Mouse (Mus musculus) T-helper 17 cell (primary cell): ENCODE measurements around the gene Ncor2.

Experiments
- in situ Hi-C, 2 experiments: fragments of 300-600 bp; cut with MboI, MseI; formaldehyde crosslinking; loops; 1 replicate in 1 of 2; 2 replicates in 1 of 2; pipeline ENCODE4 v1.15.1; 2025; ENCODE audit warnings: high pct_unique_total_duplicates in 2 of 2

Gene Ncor2

DNA sequence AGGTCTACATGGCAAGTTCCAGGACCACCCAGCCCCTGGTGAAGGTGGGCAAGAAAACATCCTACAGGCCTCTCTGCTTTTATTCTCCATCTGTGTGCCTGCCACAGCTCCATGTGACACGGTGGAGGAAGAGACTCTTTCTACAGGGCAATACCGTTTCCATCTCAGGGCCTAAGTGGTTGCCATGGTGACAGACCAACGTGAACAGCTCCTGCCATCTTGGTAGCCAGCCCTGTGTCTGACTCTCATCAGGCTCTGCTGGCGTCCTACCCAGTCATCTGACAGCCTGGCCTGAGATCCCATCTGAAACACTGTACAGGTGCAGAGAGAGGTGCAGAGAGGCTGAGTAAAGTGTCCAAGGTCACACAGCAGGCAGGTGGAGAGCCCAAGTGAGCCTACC, 45.4 kb downstream of the Ncor2 start:
- in situ Hi-C loops, result loop anchor here in 1 of 2 experiments (10.0 kb wide), 1 partner anchor 489 kb away; no protein-coding TSS in a partner anchor

DNA sequence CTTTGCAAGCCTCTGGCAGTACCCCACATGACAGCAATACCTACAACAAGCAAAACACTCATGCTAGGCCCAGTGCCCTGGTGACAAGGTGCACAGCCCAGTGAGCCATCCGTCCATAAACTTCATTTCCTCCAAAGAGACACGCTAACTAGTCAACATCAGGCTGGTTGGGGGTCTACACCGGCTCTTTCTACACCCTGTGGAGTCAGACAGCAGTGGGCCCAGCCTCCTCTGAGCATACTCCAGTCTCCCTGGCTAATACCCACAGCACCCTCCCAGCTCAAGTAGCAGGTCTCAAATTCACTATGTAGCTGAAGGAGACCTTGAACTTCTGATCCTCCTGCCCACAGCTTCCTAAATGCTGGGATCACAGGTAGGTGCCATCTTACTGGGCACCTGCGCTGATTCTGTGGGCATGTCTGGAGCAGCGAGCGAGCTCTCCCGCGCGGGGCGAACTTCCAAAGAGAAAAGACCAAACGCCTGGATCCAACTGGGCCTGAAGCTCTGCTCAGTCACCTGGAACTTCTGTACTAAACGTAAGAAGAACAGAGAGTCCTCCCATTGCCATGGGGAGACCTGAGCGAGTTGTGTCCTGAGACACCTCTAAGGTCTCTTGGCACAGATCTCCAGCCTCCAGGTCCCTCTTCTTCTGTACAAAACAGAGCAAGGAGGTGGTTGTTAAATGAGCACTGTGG, 46.3 kb downstream of the Ncor2 start:
- in situ Hi-C loops, result loop anchor here in 1 of 2 experiments (10.0 kb wide), 1 partner anchor 488 kb away; no protein-coding TSS in a partner anchor

DNA sequence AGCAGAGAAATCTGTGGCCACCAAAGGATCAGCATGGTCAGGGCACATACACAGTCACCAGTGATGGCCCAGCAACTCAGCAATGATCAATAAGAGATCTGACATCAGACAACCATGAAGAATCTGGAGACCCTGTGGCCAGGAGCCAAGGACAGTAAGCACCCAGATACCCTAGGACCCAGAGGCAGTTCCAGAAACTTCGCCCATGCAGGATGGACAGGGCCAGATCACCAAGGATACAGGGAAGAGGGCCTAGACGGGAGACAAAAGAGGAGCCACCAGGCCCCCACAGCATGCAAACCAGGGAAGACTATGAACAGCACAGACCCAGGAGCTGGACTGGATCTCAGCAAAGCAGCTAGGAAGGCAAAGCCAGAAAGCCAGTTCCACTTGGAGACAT, 47.0 kb downstream of the Ncor2 start:
- in situ Hi-C loops, result loop anchor here in 1 of 2 experiments (10.0 kb wide), 1 partner anchor 487 kb away; no protein-coding TSS in a partner anchor

DNA sequence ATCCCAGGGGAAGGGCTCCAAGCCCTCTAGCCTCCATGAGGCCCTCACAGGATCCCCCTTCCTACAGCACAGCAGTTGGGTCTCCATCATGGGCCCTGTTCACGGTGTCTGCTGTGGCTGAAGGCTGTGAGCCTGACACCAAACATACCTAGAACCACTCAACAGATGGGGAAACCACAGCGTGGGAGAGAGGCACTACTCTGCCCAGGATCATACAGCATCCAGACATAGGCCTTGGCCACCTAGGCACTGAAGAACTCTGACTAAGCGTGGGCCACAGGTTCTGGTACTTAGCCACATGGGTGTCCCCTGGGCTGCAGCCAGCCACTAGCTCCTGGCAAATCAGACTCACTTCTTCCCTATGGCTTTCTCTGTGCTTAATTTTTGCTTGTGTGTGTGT, 48.6 kb downstream of the Ncor2 start:
- in situ Hi-C loops, result loop anchor here in 1 of 2 experiments (10.0 kb wide), 1 partner anchor 486 kb away; no protein-coding TSS in a partner anchor

DNA sequence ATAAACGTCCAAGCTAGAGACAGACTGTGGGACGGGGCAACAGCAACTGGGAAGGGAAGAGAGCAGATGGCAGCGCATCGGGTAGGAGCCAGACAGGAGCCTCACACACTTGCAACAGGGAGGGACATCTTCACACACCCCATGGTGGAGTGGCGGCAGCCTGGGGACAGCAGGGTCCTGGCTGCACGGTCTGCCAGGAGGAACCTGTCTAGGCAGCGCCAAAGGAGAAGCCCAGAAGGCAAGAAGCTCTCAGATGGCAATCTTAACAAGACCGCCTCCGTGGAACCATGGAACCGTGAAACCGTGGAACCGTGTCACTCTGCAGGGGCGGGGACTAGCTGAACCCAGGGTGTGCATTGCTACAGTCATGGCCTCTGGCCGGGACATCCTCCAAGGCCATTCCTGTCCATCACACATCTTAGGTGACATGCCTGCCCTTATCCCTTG, 50.1 kb downstream of the Ncor2 start:
- in situ Hi-C loops, result no loop called here

DNA sequence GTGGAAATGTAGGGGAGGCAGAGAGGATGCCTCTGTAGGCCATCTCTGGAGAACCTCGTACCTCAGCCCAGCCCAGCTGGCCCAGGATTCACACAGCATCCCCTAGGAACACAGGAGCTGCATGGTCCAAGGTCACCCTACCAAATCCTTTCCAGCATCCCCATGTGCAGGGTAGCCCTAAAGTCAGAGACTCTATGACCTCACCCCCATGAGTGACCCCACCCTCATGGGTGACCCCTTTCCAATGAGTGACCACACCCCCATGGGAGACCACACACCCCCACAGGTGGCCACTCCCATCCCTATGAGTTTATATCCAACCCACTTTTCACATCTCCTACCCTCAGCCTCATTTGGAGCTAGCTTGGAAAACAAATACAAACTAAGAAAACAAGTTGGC, 51.1 kb downstream of the Ncor2 start:
- in situ Hi-C loops, result no loop called here

DNA sequence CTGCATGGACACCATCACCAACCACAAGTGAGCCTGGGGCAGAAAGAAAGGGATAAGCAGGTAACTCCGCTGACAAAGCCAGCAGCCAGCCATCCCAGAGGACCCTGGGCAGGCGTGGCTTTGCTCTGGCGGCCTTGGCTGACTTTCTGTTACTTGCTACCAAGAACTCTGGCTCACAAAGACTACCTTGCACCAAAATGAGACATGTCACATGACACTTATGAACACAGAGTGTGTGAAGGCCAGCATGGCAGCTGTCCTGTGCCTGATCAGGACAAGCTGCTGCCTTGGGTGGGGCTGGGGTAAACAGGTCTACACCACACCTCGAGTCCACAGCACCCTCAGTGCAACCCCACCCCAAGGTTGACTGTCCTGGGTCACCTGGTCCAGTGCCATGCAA, 51.6 kb downstream of the Ncor2 start:
- in situ Hi-C loops, result no loop called here

DNA sequence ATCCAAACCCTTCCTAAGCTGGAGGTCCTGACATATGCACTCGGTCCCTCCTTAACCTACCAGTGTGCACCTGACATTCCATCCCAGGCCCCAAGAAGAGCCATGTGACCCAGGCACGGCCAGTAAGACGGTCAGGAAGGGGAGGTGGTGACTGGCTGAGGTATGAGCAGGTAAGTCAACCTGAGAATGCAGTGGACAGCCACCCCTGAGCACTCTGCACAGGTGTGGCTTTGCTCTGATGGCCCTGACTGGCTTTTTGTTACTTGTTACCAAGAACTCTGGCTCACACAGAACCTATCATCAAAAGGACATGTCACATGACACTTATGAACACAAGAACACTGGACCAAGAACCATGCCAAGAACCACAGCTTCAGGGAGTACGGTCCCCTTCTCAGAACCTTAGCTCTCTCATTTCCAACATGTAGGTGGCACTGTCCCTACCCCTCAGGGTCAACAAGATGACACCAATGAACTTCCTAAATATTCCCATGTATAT, 53.0 kb downstream of the Ncor2 start:
- in situ Hi-C loops, result no loop called here

DNA sequence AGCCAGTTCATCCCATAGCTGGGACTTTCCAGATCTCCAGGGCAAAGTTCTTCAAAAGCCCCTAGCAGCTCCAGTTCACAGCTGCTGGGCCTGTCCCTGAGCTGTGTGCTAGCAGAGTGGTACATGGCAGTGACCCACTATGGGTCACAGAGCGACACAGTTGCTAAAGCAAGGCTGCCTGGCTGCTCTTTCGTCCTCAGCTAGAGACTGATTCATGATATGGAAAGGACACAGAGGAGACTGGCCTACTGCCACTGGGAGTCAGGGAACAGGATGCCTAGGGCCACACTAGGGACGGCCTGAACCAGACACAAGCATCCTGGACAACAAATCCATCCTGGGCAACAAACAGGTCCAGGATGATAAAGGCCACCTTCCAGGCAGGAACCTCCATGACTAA, 53.8 kb downstream of the Ncor2 start:
- in situ Hi-C loops, result no loop called here

DNA sequence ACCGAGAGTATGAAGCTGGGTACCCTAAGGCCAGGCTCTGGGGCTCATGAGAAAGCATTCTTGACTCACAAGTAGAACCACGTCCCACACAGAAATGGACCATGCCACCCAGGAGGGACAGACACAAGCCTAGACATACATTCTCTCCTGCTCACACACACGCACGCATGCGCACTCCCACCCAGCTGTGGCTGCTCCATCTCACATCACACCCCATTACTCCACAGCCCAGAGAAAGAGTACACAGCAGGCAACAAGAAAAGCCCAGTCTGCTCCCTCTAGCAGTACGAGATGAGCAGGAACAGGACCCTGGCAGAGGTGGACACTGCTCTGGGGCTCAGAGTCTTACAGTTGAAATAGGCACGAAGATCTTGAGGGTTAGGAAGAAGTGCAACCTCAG, 55.0 kb downstream of the Ncor2 start:
- in situ Hi-C loops, result no loop called here

DNA sequence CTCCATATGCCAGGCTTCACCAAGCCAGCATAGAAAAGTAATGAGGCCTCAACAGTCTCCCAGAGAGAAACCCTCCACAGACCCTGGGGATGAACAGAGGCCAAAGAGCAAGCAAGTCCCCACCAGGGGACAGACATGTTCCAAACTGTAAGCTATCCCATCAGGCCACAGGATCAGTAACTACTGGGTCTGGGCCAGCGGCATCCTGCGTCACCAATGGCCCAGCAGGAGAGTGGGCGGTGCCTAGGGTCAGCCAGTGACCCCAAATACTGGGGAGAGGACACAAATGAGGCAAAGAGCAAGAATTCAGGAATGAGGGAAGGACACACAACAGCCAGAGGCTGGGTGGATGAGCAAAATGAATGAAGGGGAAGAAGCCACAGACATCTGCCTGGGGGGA, 55.8 kb downstream of the Ncor2 start:
- in situ Hi-C loops, result no loop called here

DNA sequence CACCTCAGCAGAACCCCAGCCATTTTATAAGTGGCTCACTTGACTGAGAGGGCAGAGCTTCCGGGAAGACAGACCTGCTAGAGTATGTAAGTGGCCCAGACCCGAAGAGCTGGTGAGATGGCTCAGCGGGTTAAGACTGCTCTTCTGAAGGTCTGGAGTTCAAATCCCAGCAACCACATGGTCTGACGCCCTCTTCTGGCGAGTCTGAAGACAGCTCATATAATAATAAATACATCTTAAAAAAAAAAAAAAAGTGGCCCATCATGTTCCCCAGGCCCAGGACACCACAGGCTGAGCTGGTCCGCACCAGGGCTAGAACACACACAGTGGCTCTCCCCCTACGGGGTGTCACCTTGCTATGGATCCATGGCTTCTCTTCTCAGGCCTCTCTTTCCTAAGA, 56.5 kb downstream of the Ncor2 start:
- in situ Hi-C loops, result no loop called here

DNA sequence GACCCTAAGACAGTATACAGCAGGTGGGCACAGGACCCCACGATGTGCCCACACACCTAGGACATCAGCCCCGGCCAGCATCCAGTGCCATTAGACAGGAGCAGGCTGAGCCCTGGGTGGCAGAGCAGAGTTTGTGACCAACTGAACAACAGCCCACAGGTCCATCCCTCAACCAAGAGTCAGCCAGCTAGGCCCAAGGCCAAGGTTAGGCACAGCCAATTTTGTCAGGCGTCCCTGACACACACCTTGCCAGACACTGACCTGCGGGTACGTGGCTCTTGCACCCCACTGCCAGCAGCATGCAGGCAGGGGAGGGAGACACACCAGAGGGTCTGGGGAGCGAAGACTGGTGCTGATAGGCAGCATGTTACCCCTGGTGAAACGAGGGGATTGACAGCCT, 57.0 kb downstream of the Ncor2 start:
- in situ Hi-C loops, result no loop called here

DNA sequence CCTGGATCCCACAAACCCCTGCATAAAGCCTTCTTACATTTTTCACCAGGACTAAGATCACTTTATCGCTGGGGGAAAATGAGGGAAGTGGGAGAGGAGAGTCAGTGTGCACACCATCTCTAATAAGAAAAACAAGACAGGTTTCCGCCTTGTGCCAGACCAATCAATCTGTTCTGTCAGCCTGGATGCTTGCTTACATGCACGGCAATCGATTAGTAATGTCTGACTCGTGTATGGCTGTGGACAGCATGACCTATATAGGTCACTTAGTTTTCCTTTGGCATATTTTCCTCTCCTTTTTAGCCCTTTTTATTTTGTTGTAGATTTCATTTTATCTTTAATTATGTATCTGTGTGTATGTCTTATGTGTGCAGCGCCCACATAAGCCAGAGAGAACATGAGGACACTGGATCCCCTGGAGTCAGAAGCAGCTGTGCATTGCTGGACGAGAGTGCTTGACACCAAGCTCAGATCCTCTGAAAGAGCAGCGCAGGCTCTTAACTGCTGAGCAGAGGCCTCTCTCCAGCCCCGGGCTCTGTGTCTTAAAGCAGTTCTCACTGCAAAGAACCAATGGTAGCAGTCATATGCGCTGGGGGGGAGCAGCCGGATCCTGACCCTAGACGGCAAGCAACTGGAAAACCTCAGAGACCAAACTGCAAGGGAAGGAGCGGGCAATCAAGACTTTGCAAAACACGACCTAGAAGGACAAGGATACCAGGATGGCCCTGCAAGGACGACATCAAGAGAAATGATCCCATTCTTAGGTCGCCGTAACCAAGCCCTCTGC, 58.3 kb downstream of the Ncor2 start:
- in situ Hi-C loops, result no loop called here

DNA sequence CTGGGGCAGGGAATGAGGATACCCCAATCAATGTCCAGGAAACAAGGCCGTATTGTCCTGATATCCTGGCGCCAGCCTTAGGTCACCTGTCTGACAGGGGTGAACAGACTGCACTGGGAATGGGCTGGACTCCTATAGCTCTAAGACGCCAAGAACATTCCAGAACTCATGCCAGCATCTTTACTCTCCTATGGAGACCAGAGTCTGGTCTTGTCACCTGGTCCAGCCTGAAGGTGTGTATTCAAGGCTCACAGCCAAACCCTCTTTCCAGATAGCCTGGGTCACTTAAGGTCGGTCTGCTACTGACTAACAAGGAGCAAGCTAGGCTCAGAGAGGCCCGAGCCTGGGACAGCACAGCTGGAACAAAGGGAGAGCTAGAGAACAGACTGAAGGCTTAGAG, 61.8 kb downstream of the Ncor2 start:
- in situ Hi-C loops, result no loop called here

DNA sequence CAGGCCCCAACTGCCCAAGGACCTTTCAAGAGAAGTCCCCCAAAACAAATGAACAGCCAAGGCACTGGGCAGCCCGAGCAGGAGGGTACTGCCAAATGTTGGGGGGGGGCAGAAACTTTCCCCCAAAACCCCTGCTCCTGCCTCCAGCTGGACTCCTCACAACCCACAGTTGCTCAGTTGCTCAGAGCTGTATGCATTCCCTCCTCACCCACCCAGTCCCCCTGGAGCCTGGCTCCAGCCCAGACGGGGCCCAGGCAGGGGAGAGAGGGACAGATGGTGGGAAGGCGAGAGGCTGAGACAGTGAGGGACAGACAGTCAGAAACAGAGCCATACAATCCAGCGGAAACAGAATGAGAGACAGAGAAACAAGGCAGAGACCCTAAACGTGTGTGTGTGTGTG, 66.0 kb downstream of the Ncor2 start:
- in situ Hi-C loops, result no loop called here

DNA sequence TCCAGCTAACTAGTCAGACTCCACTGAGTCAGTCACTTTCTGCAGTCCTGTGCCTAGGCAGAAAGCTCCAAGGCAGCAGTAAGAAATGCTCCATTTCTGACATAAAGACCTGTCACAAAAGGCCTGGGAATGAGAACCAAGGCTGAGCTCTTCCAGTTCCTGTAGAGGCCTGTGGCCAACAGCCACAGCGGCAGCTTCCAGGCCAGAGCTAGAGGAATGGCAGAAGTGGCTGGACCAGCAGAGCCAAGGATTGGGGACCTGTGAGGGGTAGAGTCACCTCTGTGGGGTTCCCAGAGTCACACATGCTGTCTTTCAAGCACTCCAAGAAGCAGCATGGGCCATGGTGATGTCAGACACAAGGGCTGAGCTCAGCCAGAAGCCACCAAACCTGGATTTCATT, 66.4 kb downstream of the Ncor2 start:
- in situ Hi-C loops, result no loop called here

DNA sequence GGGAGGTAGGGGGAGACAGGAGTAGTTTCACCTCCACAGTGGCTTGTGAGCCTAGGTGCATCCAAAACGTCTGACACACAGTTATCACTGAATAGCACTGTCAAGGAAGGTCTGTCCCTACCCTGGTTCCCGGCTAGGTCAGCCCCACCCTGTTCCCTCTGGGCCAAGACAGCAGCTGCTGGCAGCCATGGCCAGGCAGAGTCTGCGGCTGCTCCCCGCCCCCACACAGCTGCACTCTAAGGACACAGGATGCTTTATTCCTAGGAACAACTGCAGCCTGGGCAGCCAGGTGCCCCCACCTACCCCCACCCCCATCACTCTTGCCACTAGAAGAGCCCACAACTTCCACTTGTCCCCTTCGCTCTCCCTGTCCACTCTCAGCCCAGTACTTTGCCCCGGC, 67.9 kb downstream of the Ncor2 start:
- in situ Hi-C loops, result no loop called here

DNA sequence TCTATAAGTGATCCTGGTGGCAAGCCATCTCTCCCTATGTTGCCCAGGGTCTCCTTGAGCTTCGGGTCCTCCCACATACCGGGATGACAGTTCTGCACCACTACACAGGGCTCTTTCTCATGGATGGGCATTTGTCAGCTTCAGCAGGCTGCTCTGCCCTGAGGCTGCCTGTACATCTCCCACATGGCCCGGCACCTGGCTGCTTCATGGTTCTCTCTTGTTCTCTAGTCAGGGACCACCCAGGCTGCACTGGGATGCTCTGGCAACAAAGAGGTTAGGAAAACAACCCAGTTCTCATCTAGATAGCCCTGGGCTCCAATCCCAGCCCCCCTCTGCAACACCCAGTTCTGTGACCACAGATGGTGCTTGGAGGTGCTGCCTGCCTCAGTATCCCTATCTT, 68.3 kb downstream of the Ncor2 start:
- in situ Hi-C loops, result no loop called here

DNA sequence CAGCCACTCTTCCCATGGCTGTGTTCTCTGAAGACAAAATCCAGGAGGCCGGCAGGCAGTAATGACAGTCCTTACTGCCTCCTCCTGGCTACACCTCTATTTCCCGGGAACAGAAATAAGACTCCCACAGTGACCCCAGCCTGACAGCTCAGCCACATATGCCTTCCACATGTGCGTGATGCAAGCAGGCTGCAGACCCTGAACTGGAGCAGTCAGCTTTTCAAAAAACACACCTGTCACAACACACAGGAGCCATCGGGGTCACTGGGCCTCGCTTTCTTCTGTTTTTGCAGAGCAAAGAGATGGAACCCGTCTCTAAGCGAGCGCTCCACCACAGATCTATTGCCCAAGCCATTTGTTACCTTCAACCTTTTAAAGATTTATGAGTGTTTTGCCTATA, 68.8 kb downstream of the Ncor2 start:
- in situ Hi-C loops, result no loop called here

DNA sequence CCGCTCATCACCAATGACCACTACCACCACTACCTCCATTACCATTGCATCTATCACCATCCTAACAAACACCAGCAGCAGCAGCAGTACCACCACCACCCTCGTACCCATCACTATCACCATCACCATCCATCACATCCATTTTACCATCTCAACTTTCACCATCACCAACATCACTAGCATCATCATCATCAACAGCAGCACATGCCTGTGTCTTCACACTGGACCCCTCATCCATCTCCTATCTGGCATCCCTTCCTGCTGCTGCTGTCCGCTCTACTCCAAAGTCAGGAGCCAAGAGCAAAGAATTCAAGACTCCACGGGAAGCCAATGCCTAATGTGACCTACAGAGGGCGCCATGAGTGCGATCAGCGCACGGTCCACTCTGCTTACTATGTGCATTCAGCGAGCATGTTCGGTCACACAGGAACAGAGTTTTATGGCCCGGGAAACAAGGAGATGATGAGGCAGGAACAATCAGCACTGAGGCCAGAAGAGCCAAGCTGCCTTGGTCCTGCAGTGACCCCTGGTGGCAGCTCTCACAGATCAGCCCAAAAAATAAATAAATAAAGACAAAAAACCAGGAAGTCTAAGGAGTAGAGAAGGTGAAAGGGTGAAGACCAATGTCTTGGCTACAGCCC, 71.9 kb downstream of the Ncor2 start:
- in situ Hi-C loops, result no loop called here

DNA sequence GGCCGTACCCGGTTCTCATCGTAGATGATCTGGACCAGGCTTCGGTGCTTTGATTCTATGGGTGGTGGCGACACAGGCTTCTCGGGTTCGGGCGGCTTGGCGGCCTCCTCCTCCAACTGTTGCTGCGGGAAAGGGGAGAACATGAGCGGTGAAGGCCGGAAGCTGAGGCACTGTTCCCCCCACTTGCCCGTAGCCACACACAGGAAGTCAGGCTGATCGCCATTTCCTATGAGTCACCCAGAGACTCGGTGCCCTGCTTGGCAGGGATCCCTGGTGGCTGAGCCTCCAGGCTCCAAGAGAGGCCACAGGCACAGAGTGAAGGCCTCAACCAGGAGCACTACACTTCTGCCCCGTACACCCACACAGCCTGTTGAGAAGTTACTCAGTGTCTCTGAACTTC, 72.8 kb downstream of the Ncor2 start:
- in situ Hi-C loops, result no loop called here
